Mouse (Mus musculus) ES-E14 (cell line): Measurements from ENCODE around the gene Snx32.

ENCODE experiments used
- CHD2 ChIP-seq: IDR thresholded peaks from 2 replicates; pipeline ENCODE4 v1.6.1; 2014; ENCODE audit warnings: mild to moderate bottlenecking, low read depth, low read length, inconsistent platforms
- HCFC1 ChIP-seq: IDR thresholded peaks from 2 replicates; pipeline ENCODE4 v1.6.1; 2012; ENCODE audit warnings: low read length, inconsistent platforms, borderline replicate concordance; ENCODE audit not compliant: insufficient read depth
- ZC3H11A ChIP-seq: IDR thresholded peaks from 2 replicates; pipeline ENCODE4 v1.6.1; 2012; ENCODE audit warnings: low read depth, mild to moderate bottlenecking, inconsistent platforms, low read length, borderline replicate concordance
- ZNF384 ChIP-seq: IDR thresholded peaks from 2 replicates; pipeline ENCODE4 v1.6.1; 2012; ENCODE audit warnings: low read depth, low read length, inconsistent platforms

DNA sequence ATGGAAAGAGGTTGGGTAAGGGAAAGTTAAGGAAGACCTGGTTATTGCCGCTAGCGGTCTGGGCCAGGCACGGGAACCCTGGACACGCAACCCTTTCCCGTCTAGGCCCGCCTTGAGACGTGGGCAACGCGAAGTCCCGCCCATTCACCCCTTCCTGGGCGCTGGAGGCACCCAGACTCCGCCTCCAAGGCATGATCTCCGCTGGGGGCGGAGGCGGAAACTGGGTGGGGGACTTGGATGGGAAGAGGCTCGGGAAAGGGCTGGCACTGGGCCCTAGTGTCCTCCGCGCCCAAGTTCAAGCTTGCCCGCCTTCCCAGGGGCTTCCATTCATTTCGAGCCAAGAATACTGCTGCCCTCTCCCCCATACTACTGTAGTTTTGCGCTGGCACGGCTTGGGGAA is 36.6 kb downstream of the Snx32 start, which contains the start of gene Efemp2:
- no peak for TF ChIP-seq ZC3H11A
- no peak for TF ChIP-seq HCFC1
- no peak for TF ChIP-seq CHD2
- TF ChIP-seq ZNF384, result no peak
